Mouse (Mus musculus) urinary bladder, postnatal 4 days (tissue): Measurements from ENCODE around the gene Cxcl13.
A peak's percentile ranks its signal among the peaks of the same experiment; 100 is the strongest.
"Not testable (repeated sequence)": the region's sequence is repeated elsewhere in the genome, so short reads cannot be mapped to it uniquely, and the experiment has no call there.

Experiments
- DNase-seq, 2 experiments: peaks; one replicate each; pipeline ENCODE4 v3.0.0; 2021 to 2022; ENCODE audit warnings: low spot score in 2 of 2

Cxcl13 gene

DNA sequence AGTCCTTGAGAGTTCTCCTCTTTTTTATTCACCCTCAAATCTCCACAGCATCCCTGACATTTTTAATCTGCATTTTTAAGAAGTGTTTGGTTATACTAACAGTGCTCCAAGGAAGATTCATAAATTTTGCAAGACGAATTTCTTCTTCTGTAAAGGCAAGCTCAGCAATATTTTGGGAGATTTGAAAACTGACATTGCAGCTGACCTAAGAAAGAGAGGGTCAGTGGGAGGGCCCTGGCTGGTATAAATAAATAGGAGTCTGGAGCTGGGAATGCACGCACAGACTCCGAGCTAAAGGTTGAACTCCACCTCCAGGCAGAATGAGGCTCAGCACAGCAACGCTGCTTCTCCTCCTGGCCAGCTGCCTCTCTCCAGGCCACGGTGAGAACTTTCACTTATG lies at the start of gene Cxcl13:
Gene Cxcl13 (plus strand): TSS at position 301 of the 400 bp plus-strand sequence.
- no peak for DNase-seq

DNA sequence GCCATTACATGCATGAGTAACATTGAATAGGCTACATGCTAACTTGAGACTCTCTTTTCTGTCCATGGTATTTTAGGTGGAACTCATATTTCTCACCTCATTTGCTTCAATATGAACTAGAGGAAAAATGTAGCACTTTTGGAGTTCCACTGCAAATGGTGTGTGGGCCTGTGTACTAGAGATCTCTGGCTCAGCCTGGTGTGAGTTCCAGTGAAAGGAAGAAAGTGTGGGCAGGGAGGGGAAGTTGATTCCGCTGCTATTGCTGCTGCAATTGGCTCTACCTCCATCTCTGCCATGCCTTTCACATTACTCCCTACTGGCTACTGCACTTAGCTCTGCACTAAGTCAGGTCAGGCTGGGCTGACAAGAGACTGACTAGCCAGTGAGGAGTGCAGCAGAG lies 45.7 kb upstream of the Cxcl13 start:
- no peak for DNase-seq

DNA sequence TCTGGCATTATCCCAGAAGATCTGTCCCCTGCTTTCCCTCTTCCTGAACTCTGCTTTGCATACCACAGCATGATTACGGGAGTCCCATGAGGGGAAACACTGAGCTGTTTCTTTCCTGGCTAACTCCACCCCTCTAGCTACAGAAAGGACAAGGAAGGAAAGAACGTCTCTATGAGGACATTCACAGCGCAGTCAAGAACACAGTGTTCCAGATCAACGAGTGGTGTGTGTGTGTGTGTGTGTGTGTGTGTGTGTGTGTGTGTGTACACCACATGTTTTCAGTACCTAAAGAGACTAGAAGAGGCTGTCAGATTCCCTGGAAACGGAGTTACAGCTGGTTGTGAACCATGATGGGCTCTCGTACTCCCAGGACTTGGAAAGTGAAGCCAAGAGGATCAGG lies 38.3 kb upstream of the Cxcl13 start:
- no peak for DNase-seq

DNA sequence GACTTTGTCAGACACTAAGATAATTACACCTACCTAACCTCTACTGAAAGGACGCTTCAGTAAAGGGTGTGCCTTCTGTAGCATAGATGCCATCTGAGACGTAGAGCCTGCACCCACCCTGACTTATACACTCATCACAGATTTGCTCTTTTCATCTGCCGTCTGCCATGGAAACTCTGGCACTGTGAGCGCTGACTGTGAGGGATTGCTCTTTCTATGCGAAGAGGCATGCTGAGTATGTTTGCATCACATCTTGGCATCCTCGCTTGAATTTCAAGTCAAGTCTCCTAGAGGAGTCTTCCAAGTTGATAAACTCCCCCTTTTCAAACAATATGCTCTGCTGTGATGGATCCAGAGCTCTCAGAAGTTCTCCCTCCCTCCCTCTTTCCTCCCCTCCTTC lies 32.7 kb upstream of the Cxcl13 start:
- no peak for DNase-seq

DNA sequence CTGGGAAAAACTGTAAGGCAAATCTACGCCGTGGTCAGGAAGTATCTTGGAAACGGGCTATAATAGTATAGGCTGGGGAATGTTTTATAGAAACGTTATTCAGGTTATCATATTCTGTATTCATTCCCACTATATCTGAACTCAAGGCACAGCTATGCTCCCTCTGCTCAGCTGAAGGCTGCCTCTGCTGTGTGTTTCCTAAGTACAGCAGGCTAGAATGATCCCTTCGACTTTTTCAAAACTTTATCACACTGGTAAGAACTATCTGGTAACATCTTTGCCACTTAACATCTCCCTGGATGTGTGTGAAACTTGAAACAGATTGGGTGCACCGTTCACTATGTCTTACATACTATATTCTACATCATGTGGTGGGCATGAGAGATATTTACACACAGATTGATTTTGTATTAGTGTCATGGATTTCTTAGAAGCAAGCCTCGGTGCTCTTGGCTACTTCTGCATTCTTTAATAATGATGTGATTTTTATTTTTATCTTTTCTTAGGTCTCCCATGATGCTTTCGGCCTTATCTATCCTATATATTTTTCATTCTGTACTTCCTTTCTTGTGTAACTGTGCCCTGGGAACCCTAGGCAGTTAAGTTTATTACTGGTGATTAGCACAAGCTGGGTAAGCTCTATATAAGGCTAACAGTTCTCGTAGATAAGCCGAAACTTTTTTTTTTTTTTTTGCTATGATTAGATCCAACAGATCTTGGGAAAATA lies 31.4 kb upstream of the Cxcl13 start:
- no peak for DNase-seq

DNA sequence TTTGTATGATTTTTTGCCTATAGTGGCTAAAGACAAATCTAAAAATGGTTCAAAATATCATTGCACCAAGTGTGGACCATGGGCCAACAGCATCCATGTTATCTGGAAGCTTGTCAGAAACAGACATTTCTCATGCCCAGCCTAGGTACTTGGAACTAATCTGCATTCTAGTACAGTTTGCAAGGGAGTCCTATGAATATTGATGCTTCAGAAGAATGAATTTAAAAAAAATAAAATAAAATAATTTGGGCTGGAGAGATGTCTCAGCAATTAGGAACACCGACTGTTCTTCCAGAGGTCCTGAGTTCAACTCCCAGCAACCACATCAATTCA lies 30.9 kb upstream of the Cxcl13 start:
- no peak for DNase-seq

DNA sequence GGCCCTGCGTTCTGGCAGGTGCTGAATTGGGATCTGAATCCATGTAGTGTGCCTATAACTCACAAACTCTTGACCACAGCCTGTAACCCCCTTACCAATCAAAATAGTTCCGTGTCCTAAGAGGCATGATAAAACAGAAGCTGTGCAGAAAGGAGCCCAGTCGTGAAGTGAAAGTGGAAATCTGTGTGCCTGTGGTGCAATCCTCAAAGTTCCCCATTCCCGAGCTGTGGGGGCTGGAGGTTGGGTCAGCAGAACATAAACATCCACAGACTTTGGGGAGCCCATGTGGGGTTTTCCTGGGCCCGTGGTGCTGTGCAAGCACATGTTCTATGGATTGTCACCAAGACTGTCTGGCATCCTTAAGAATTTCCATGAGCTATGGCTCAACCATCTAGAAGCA lies 21.7 kb upstream of the Cxcl13 start:
- DNase-seq: no peak

DNA sequence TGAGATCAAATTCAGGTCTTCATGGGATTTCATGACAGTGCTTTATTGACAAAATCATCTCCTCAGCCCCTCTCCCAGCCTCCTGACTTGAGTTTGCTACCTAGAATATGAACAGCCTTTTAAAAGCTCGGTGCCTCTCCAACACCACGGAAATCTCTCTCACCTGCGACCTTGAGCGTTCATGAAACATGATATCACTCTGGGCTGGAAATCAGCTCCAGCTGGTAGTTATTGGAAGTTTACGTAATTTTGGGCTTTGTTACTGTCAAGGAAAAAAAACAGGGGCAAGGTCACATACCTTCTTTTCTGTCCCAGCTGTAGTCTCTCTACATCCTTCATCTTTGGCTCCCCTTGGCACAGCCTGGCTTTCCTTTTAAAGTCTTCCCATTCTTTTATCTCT lies 20.7 kb upstream of the Cxcl13 start:
- DNase-seq: no peak

DNA sequence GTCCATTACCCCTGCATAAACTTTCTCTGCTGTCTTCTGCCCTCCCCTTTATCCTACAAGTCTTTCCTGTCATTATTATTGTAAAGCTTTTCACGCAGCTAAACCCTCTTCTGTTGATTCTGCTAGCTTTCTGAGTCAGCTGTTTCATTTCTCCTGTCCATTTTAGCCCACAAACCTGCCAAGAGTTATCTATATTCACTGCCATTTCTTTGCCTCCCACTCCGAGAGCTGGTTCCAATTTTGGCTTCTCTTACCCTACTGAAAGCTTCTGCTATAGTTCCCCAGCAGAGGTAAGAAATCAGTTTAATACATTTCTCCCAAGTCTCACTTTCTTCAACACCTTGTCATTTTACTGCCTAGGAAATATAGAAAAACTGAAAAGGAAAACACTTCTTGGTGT lies 19.6 kb upstream of the Cxcl13 start:
- no peak for DNase-seq

DNA sequence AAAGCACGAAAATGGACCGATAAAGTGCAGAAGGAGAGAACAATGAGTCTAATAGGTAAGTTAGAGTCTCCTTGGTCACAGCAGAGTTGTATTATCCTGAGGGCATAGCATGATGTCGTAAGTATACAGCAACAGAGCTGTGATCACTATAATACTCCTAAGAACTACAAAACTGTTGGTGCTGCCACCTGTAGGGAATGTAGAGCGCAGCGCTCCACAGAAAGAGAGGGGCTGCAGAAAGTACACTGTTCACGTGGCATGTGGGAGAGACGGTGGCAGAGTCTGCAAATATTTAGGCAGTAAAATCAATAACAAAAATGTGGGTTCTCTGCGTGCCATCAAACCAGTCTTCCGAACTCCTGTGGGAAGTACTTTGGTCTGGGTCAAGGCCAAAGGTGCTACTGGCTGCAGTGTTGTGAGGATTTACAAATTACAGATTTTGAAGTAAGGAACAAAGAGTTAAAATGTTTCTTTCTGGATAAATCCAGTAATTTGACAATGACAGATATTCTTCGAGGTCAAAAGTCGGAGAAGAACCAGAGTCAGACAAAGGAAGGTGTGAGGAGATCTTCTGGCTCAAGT lies 18.6 kb upstream of the Cxcl13 start:
- no peak for DNase-seq

DNA sequence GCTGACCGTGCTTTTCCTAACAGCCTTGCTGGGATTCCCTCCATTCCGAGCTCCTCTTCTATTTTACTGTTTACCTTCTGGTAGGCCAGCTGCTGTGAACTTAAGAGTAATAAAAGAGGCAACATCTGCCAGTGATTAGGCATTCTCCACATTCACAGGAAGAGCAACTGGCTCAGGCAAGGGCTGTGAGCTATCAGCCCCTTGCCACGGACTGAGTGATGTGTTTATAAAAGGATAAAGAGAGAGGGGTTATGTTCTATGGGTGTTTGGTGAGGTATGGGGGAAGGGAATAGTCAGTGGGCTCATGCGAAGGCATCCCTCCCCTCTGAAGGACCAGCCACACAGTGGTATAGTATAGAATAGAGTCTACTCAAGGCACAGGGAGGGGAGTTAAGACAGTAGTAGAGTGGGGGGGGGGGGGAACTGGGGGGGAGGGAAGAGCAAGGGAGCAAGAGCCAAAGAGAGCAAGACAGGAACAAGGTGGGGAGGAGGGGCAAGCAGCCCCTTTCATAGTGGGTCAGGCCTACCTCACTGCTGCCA lies 16.0 kb upstream of the Cxcl13 start:
- no peak for DNase-seq

DNA sequence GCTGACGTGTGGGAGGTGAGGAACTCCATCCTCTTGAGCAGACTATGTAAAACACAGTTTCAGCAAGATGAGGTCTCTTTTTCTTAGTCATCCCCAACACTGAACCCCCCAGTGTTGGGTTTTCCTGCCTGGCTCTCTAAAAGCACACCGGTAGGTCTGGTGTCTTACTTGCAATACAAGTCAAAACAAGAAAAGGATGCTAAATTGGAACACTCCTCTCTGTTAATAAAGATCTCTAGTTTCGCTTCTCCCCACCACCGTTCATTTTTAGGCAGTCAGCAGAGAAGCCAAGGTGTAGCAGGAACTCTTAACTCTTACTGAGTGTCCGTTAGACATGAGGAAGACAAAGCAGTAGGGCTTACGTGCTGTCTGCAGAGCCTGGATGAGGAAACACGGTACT lies 15.2 kb upstream of the Cxcl13 start:
- DNase-seq: no peak

DNA sequence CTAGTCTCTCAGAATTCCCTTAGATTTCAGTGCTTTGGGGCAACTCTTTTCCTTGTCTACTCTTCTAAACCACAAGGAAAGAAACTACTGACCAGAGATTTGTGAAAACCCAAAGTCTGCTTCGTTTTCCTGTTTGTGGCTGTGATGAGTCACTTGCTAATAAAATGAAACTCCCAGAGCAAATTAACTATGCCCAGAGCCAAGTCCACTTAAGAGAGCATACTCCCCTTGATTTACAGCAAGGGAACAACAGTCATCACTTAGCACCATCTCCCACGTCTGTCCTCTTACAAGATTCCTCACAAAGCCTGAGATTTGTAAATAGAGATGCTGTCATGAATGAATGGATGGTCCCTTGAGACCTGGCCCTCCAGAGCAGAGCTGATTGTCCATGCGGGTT lies 11.6 kb upstream of the Cxcl13 start:
- DNase-seq: no peak

DNA sequence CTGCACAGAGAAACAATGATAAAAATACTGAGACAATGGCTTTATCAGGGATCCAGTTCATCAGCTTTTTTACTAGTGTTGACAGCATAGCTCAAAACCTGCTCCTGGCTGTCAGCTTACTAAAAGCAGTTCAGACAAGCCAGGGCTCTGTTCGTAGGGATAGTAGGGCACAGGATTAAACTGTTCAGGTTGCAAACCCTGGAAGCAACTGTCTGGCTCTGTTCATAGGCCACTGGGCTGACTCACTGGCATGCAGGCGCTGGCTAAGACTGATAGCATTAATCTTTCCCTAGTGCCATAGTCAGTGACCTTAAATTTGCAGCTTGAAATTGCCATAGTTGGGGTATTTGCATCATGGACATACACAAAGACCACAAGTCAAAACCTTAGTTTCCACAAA lies 10.4 kb upstream of the Cxcl13 start:
- DNase-seq: no peak

DNA sequence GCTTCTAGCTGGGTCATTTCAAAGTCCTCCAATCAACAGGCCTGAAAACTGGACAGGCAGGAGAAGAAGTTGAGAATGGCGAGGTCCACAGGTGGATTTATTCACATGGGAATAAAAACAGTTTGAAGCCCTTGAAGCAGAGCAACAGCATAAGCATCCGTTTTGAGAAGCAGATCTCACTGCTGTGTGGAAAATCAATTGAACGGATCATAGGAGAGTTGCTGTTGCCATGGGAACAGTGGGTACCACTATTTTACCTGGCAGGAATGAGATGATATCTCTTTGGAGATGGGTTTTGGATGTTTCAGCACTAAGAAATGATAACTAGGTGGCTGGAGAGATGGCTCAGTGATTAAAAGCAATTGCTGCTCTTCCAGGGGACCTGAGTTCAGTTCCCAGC lies 8.1 kb upstream of the Cxcl13 start:
- no peak for DNase-seq

DNA sequence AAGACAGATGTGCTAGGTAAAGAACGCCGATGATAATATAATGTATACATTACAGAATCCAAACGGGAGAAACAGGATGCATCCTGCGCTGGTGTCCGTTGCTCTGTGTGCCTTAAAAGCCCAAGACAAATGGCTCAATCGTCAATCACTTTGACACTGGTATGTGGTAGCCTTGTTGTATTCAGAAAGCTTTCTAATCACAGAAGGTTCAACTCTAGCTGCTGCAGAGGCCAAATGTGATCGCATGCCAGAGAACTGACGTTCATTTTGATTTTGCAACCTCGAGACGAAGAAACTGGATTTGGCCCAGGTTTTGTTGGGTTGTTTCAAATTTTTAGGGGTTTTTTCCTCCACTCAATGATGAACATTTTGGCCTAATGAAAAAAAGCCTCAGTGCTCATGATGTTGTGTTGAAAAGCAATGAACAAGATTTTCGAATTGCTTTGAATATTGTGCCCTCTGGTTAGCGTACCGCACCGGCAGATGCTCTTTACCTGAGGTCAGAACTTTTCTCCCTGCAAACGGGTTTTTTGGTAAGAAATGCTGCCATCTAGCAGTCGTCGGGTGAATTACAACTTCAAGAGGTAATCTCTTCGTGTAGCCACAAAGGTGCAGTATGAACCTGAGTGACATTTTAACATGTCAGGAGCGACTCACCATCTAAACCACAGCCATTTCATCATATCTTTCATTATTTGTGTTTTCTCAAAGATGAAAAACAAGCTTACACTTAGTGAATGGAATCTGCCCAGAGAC lies 6.6 kb upstream of the Cxcl13 start:
- peak in 1 of 2 experiments; percentile 64 for DNase-seq

DNA sequence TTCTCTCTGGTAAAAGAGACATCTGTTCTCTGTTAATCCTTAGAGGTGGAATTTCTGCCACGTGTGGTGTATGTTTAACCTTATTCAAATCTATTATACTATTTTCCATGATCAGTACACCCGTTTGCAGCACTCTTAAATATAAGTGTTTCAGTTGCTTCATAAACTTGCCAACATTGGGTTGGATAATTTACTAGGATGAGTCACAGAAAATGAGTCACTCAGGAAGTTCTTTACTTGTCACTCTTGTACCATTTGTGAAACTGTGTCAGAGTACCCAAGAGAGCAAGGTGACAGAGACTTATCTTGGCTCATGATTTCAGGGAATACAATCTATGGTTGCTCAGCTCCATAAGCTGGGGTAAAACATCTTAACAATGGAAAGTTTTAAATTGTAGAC lies 8.2 kb downstream of the Cxcl13 start:
- no peak for DNase-seq

DNA sequence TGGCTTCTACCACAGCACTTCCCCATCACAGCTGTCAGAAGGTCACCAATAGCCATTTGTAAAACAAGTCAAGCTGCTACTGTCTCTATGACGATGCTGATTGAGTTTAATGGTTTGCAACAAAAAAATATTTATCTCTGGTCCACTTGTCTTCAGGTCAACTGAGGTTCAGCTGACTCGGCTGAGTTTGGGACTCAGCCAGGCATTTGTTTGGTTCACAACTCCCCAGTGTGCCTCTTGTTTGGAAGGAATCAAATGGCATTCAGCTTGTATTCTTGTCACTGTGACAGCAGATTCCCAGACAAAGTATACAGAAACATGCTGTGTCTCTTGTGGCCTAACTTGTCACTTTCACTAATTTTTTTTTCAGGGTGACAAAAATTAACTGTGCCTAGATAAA lies 9.9 kb downstream of the Cxcl13 start:
- DNase-seq: no peak

DNA sequence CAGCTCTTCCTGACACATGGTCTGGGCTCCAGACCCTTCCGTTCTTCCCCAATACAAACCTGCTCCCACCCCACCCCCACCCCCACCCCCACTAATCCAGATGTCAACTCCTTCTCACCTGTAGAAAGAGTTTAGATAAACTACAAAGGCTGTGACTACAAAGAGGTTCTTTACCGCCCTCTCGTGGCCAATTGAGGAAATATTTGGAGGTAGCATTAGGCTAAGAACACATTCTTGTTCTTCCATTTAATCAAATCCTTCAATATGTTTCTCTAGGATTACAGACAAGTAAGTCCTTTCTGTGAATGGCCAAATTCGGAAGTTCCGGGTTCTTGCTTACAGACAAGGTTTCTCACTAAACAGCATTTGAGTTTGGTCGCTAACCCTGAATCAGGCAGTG lies 14.1 kb downstream of the Cxcl13 start:
- DNase-seq: peak in 1 of 2 experiments; percentile 69

DNA sequence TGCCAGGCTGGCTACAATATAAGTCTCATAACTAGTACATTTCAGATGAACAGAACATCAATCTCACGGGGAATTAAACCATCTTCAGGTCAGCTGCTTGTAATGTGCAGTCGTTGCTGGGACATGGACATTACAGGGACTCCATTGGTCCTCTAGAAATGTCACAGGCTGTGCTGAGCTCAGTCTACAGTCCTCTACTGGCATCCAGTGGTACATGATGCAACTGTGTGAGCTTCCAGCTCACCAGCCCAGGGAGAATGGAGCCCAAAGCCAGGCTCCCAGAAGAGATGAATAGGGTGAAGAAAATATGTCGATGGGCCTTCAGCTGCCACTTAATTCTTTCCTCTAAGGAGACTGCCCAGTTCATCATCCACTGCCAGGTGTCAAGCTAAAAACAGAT lies 15.5 kb downstream of the Cxcl13 start:
- no peak for DNase-seq

DNA sequence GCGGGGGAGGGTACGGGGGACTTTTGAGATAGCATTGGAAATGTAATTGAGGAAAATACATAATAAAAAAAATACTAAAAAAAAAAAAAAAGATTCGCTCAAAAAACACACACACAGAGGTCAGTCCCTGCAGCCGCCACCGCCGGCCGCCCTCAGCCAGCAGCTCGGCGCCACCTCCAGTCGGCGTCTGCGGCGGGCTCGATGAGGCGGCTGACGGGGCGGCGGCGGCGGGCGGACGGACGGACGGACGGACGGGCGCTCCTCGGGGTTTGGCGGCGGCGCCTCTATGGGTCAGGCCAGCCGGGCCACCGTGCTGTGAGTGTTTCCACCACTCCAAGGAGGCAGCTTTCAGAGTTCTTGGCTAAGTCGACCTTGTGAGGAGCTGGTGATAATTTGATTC lies 17.1 kb downstream of the Cxcl13 start:
- DNase-seq: not testable (repeated sequence)

DNA sequence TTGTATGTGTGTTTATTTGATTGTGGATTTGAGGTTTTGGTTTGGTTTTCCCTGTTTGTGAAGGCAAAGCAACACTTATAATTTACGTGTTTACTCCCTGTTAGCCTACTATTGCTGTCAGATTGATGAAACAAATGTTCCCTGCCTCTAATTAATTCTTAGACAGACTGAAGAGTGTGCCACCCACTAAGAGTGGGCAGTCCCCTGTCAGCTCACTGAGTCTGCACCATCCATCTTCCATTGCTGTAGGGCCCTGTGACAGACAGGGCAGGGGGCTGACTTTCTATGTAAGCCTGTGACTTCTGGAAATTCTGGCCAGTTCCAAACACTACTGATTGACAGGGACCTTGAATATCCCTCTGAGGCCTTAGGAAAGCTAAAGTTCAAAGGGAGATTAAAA lies 19.5 kb downstream of the Cxcl13 start:
- DNase-seq: no peak
